Mouse (Mus musculus): ENCODE measurements around the gene Map3k4. TPM values are rescaled to one million over a fixed set of nuclear protein-coding genes. Genes with fewer than 3 reads are reported as not detected.

Map3k4 gene
- total and polyA plus RNA-seq, 2 experiments, result 10.7 to 19.2 TPM

DNA sequence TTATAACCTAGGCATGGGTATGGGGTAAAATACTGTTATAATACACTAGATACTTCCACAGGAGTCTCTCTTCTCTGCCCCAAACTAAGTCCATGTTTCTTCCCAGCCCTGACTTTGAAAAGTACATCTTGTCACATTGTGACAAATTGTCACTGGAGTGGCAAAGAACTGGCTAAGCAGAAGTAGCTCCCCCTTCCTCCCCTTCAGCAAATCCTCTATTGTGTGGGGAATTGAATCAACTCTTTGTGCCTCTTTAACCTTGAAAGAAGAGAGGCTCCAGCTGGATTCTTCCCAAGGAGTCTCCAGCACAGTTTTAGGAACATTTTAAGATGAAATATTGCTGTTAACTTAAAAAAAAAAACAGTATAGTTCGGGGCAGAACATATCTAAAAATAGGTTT, 34.2 kb upstream of the Map3k4 start:
- Histone ChIP-seq H3K4me1 (ENCODE audit: control insufficient read depth, insufficient read depth, low read length) (no peaks in the 10 kb centered on the region), H3K4me3 (ENCODE audit: insufficient read depth, low read depth, low read length) (no peak overlapping the region), H3K79me2 (ENCODE audit: control insufficient read depth, insufficient read depth, low read length) (no peaks in the 10 kb centered on the region), H3K36me3 (ENCODE audit: control insufficient read depth, insufficient read depth, low read length) (no peaks in the 10 kb centered on the region), H3K27ac (replicated peaks; ENCODE audit: insufficient read depth, low read depth, low read length) (no peak overlapping the region), H3K9ac (ENCODE audit: low read depth, low read length) (no peak overlapping the region), H3K27me3 (ENCODE audit: control insufficient read depth, insufficient read depth, low read length) (no peaks in the 10 kb centered on the region)
- TF ChIP-seq CTCF (IDR thresholded peaks at IDR 0.05; ENCODE audit: low read depth, low read length), result no peak
- TF ChIP-seq POLR2A (IDR thresholded peaks at IDR 0.05; ENCODE audit: extremely low read depth, insufficient read depth, low read length), result no peak
- DNase-seq (ENCODE audit: extremely low read depth, low read depth, low spot score), result no peak
- 70% methylated on average over 1 of the region's 1 CpGs for WGBS

GRCm38 (mm10) chr17:12351564-12351963, 33.0 kb upstream of the Map3k4 start:
- Histone ChIP-seq H3K27ac (replicated peaks; ENCODE audit: insufficient read depth, low read depth, low read length) (no peak overlapping the region), H3K9ac (ENCODE audit: low read depth, low read length) (no peak overlapping the region), H3K36me3 (ENCODE audit: control insufficient read depth, insufficient read depth, low read length) (no peaks in the 10 kb centered on the region), H3K79me2 (ENCODE audit: control insufficient read depth, insufficient read depth, low read length) (no peaks in the 10 kb centered on the region), H3K4me3 (ENCODE audit: insufficient read depth, low read depth, low read length) (no peak overlapping the region), H3K27me3 (ENCODE audit: control insufficient read depth, insufficient read depth, low read length) (no peaks in the 10 kb centered on the region), H3K4me1 (ENCODE audit: control insufficient read depth, insufficient read depth, low read length) (no peaks in the 10 kb centered on the region)
- no peak for TF ChIP-seq CTCF (IDR thresholded peaks at IDR 0.05; ENCODE audit: low read depth, low read length)
- TF ChIP-seq POLR2A (IDR thresholded peaks at IDR 0.05; ENCODE audit: extremely low read depth, insufficient read depth, low read length), result no peak
- 86% methylated on average over 6 of the region's 6 CpGs for WGBS
- no peak for DNase-seq (ENCODE audit: extremely low read depth, low read depth, low spot score)

- 82% methylated on average over 1 of the region's 1 CpGs for WGBS
- TF ChIP-seq CTCF (IDR thresholded peaks at IDR 0.05; ENCODE audit: low read depth, low read length), result no peak
Measured at GRCm38 (mm10) chr17:12347462-12347861, 28.9 kb upstream of the Map3k4 start.

DNA sequence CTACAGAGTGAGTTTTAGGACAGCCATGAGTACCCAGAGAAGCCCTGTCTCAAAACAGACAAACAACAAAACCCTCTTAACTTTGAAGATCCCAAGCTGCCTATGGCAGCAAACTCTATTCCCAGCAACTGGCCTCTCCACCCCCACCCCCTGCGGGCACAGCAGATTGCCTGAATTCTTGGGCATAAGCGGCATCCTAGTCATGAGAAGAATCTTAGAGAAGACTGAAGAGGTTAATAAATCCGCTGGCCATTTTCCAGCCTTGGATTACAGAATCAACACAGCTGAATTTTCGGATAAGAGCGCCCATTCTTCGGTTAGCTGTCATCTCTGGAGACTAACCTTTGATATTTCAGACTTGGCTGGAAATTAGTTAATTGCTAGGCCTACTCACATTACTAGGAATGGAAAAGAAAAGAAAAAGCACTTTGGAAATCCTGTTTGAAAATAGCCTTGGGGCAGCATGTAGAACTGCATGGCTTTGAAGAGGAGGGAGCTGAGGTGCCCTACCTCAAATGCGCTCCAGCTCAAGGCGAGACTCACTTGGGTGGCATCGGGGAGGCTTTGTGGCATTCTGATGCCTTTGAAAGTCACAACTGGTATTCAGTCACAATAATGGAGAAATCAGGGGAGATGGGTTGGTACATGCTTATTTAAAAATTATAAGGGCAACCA, 25.2 kb upstream of the Map3k4 start:
- Histone ChIP-seq H3K9ac (ENCODE audit: low read depth, low read length) (no peak overlapping the region), H3K27ac (replicated peaks; ENCODE audit: insufficient read depth, low read depth, low read length) (no peak overlapping the region), H3K4me1 (ENCODE audit: control insufficient read depth, insufficient read depth, low read length) (no peaks in the 10 kb centered on the region), H3K36me3 (ENCODE audit: control insufficient read depth, insufficient read depth, low read length) (no peaks in the 10 kb centered on the region), H3K27me3 (ENCODE audit: control insufficient read depth, insufficient read depth, low read length) (no peaks in the 10 kb centered on the region), H3K79me2 (ENCODE audit: control insufficient read depth, insufficient read depth, low read length) (no peaks in the 10 kb centered on the region), H3K4me3 (ENCODE audit: insufficient read depth, low read depth, low read length) (no peak overlapping the region)
- 80% methylated on average over 9 of the region's 9 CpGs for WGBS
- TF ChIP-seq CTCF (IDR thresholded peaks at IDR 0.05; ENCODE audit: low read depth, low read length) (no peak), POLR2A (IDR thresholded peaks at IDR 0.05; ENCODE audit: extremely low read depth, insufficient read depth, low read length) (no peak)
- no peak for DNase-seq (ENCODE audit: extremely low read depth, low read depth, low spot score)

More at GRCm38 (mm10) chr17:12347462-12347861, 28.9 kb upstream of the Map3k4 start:
- no peaks in the 10 kb centered on the region for H3K27me3 ChIP-seq (ENCODE audit: control insufficient read depth, insufficient read depth, low read length)
- H3K9ac ChIP-seq (ENCODE audit: low read depth, low read length), result no peak overlapping the region
- no peak overlapping the region for H3K4me3 ChIP-seq (ENCODE audit: insufficient read depth, low read depth, low read length)
- no peaks in the 10 kb centered on the region for H3K4me1 ChIP-seq (ENCODE audit: control insufficient read depth, insufficient read depth, low read length)
- no peaks in the 10 kb centered on the region for H3K79me2 ChIP-seq (ENCODE audit: control insufficient read depth, insufficient read depth, low read length)
- H3K36me3 ChIP-seq (ENCODE audit: control insufficient read depth, insufficient read depth, low read length), result no peaks in the 10 kb centered on the region
- DNase-seq (ENCODE audit: extremely low read depth, low read depth, low spot score), result no peak
- no peak overlapping the region for H3K27ac ChIP-seq (replicated peaks; ENCODE audit: insufficient read depth, low read depth, low read length)

GRCm38 (mm10) chr17:12337156-12337555, 18.6 kb upstream of the Map3k4 start:
- H3K27ac ChIP-seq (replicated peaks; ENCODE audit: insufficient read depth, low read depth, low read length), result no peak overlapping the region
- no peak for DNase-seq (ENCODE audit: extremely low read depth, low read depth, low spot score)

DNA sequence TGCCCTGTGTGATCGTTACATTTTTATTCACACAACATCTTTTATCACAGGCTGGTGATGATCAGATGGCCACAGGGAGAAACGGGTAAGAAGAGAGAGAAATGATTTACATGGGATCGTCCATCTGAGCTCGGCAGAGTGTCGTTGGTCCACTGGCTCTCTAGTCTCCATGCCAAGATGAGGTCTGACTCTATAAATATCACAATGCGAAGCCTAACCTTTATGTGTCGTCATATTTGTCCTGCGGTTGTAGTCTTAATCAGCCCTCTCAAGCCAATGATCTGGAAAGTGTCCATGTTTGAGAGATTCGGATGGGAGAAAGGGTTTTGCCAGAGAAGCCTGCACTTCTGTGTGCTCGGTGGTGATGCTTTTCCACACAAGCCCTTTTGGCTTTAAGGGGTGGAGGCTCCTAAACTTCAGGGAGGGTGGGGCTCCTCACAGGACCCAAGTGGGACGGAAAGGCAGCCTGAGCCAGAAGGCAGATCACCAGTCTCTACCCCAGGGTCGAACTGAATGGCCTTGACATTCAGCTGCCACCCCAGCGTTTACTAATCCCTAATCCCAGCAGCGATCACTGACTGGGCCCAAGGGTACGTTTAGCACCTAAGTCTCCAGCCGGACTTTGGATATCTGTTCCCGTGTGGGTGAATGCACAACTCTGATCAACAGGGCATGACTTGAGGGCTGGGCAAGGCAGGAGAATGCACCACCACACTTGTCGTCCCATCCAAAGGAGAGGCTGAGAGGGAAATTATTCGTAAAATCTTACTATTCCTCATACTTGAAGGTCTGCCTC, 17.7 kb upstream of the Map3k4 start:
- Histone ChIP-seq H3K27me3 (ENCODE audit: control insufficient read depth, insufficient read depth, low read length) (no peaks in the 10 kb centered on the region), H3K4me3 (ENCODE audit: insufficient read depth, low read depth, low read length) (no peak overlapping the region), H3K9ac (ENCODE audit: low read depth, low read length) (no peak overlapping the region), H3K79me2 (ENCODE audit: control insufficient read depth, insufficient read depth, low read length) (no peaks in the 10 kb centered on the region), H3K36me3 (ENCODE audit: control insufficient read depth, insufficient read depth, low read length) (no peaks in the 10 kb centered on the region), H3K27ac (replicated peaks; ENCODE audit: insufficient read depth, low read depth, low read length) (no peak overlapping the region), H3K4me1 (ENCODE audit: control insufficient read depth, insufficient read depth, low read length) (no peaks in the 10 kb centered on the region; the same call in 1 of the 2 replicates)
- DNase-seq (ENCODE audit: extremely low read depth, low read depth, low spot score), result no peak
- 81% methylated on average over 19 of the region's 19 CpGs for WGBS
- TF ChIP-seq POLR2A (IDR thresholded peaks at IDR 0.05; ENCODE audit: extremely low read depth, insufficient read depth, low read length), result no peak

More at GRCm38 (mm10) chr17:12337156-12337555, 18.6 kb upstream of the Map3k4 start:
- no peak for TF ChIP-seq POLR2A (IDR thresholded peaks at IDR 0.05; ENCODE audit: extremely low read depth, insufficient read depth, low read length)
- TF ChIP-seq CTCF (IDR thresholded peaks at IDR 0.05; ENCODE audit: low read depth, low read length), result no peak
- Histone ChIP-seq H3K9ac (ENCODE audit: low read depth, low read length) (no peak overlapping the region), H3K79me2 (ENCODE audit: control insufficient read depth, insufficient read depth, low read length) (no peaks in the 10 kb centered on the region), H3K4me1 (ENCODE audit: control insufficient read depth, insufficient read depth, low read length) (no peaks in the 10 kb centered on the region; the same call in 1 of the 2 replicates), H3K4me3 (ENCODE audit: insufficient read depth, low read depth, low read length) (no peak overlapping the region), H3K36me3 (ENCODE audit: control insufficient read depth, insufficient read depth, low read length) (no peaks in the 10 kb centered on the region), H3K27me3 (ENCODE audit: control insufficient read depth, insufficient read depth, low read length) (no peaks in the 10 kb centered on the region)
- 89% methylated on average over 4 of the region's 4 CpGs for WGBS

Measured in liver, adult 2 months (tissue).